Mouse (Mus musculus): ENCODE data around the gene Mydgf.

DNA sequence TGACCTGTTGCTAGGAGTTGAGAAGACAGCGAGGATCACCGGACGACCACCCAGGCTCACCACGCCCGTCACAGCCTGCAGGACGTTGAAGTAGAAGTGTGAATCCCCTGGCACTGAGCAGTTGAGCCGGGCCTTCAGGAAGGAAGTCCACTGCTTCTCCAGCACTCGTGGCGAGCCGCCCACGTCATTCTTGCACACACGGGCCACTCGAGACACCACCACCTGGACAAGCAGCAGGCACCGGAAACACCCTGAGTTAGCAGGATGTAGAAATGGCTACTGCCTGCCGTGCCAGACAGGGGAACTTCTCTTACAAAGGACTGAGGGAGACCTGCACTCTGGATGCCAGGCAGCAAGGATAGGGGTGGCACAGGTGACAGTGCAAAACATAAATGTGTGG lies 55.5 kb downstream of the Mydgf start:
- no peak for TF ChIP-seq POLR2A (IDR thresholded peaks at IDR 0.05; ENCODE audit: low read depth, low read length)
- TF ChIP-seq CTCF (IDR thresholded peaks at IDR 0.05; ENCODE audit: borderline replicate concordance, insufficient read depth, low read length): no peak

All from embryonic fibroblast, embryonic 13.5 days (primary cell).